Mouse (Mus musculus): Measurements from ENCODE around the gene Nap1l2.
A peak's percentile ranks its signal among the peaks of the same experiment; 100 is the strongest.
"Not testable (repeated sequence)": the region's sequence is repeated elsewhere in the genome, so short reads cannot be mapped to it uniquely, and the experiment has no call there.

The Nap1l2 gene

GRCm38 (mm10) chrX:103186431-103186786 lies at the start of gene Nap1l2:
TSS of gene Nap1l2 (minus strand) at chrX:103186640.
- DNase-seq = peak; percentile 94

- DNase-seq = no peak
Measured at GRCm38 (mm10) chrX:103215251-103215650, 28.8 kb upstream of the Nap1l2 start.

- DNase-seq = no peak
Measured at GRCm38 (mm10) chrX:103186829-103187228, 389 bp upstream of the Nap1l2 start.

GRCm38 (mm10) chrX:103185781-103186430 lies 534 bp downstream of the Nap1l2 start:
- no peak for DNase-seq

- no peak for DNase-seq
Measured at GRCm38 (mm10) chrX:103183536-103183935, 2.9 kb downstream of the Nap1l2 start.

GRCm38 (mm10) chrX:103179771-103180558 lies 6.5 kb downstream of the Nap1l2 start:
- no peak for DNase-seq

GRCm38 (mm10) chrX:103164948-103165605 lies 21.4 kb downstream of the Nap1l2 start:
- DNase-seq = not testable (repeated sequence)

GRCm38 (mm10) chrX:103156134-103156533 lies 30.3 kb downstream of the Nap1l2 start:
- DNase-seq = no peak

- DNase-seq = no peak
Measured at GRCm38 (mm10) chrX:103138549-103138948, 47.9 kb downstream of the Nap1l2 start.

Measured in heart, adult 11 months (tissue).